Mouse (Mus musculus) adrenal gland, postnatal 4 days (tissue): Measurements from ENCODE around the gene Gm20388. TPM values are rescaled to one million over a fixed set of nuclear protein-coding genes. Genes with fewer than 3 reads are reported as not detected.

Source experiments
- DNase-seq, 2 experiments: peaks; one replicate each; pipeline ENCODE4 v3.0.0; 2021 to 2022; ENCODE audit warnings: low spot score in 2 of 2, mixed read lengths in 2 of 2
- total RNA-seq, 2 experiments: library from RNA; stranded (reverse); gene quantifications; 2 replicates each; pipeline ENCODE4 v1.2.3; 2021

Gm20388 gene
- total RNA-seq, 2 experiments from 2014 or later = 8.8 TPM; not detected in 1

GRCm38 (mm10) chr8:121971488-121972058 is 2060.9 kb downstream of the Gm20388 start:
- no peak for DNase-seq

DNA sequence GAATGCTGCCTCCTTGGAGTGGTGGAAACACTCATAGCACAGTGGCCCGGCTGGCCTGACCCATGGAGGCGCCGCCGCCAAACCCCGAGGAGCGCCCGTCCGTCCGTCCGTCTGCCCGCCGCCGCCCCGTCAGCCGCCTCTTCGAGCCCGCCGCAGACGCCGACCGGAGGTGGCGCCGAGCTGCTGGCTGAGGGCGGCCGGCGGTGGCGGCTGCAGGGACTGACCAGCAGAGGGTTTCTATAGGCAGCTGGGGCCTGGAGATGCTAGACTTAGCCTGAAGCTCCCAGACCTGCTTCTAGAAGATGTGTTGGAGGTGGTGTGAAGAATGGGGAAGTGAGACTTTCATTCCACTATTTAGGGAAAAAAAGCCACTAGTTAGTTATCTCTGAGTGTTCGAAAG is 2063.3 kb downstream of the Gm20388 start:
- DNase-seq = no peak

- no peak for DNase-seq
These were observed 2067.4 kb downstream of the Gm20388 start for GRCm38 (mm10) chr8:121977819-121978590.

DNA sequence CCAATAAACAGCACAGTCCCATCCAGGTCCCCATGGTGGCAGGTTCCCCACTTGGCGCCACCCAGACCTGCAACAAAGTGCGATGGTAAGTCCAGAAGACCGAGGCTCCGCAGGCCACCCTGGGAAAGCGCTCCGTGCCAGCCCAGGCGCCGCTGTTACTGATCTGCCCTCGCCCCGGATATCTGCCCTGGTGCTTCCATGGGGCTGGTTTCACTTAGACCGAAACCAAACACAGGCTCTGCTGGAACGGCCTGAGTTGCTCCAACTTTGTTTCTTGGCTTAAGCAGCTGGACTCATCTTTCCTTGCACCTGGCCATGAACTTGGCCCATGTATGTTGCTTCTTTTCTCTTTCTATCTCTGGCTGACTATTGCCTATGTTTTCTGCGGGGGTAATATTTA is 2068.0 kb downstream of the Gm20388 start:
- DNase-seq = no peak

DNA sequence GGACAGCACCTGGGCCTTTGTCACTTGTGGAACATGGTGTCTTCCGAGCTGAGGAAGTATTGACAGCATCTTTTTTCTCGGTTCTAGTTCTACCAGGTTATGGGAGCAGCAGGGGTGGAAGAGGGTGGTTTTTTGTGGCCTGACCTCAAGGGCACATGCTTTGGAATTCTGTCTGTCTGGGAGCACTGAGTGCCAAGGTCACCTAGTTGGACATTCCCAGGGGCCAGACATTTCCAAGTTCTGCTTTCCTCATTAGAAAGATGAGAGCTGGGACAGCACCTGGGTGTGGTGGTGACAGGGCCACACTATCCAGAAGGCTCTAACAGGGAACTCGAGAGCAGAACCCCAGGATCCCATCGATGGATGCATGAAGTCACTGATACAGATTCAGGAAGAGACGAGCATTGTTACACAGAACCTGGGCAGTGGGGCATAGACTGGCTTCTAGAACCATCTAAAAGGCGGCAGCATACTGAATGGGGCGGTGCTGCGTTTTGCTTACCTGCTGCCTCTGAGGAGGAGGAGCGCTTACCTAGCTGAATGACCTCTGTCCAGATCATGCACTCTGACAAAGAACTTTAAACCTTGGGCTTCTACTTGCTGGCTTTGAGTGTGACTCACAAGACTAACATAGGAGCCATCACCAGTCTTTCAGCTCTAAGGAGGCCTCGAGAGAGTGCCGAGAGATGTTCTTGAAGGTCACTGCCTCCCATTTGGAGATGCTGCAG is 2070.3 kb downstream of the Gm20388 start:
- DNase-seq = no peak

GRCm38 (mm10) chr8:121981520-121981895 is 2070.9 kb downstream of the Gm20388 start:
- DNase-seq = no peak

DNA sequence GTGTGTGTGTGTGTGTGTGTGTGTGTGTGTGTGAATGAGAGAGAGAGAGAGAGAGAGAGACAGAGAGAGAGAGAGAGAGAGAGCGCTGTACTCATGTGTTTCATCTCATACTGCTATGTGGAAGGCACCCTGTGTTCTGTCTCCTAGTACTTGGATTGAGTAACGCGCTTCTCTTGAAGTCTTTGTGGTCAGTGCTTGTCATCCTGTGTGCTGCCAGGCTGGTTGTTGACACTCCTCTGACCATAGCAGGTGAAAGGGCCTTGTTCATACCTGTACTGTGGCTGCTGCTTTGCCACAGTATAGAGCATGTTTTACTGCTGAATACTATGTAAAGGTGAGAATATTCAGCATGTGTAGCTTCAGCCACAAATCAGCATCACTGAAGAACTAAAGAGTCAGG is 2075.0 kb downstream of the Gm20388 start:
- DNase-seq = no peak

DNA sequence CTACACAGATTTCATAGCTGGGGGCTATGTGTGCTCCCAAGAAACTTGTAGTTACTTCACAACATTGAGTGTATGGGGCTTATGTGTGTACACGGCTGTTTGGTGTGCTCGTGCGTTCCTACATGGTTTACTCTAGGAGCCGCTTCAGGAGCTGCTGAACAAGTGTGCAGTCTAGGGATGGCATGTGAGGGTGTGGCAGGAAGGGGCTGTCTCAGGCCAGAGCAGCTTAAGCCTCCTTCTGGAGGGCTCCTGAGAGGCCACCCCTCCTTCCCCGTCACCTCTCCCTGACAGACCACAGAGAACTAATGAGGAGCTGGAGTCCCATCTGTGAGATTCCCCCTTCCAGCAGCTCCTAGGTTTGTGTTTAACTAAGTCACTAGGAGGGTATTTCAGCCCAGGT is 2077.3 kb downstream of the Gm20388 start:
- DNase-seq = no peak

DNA sequence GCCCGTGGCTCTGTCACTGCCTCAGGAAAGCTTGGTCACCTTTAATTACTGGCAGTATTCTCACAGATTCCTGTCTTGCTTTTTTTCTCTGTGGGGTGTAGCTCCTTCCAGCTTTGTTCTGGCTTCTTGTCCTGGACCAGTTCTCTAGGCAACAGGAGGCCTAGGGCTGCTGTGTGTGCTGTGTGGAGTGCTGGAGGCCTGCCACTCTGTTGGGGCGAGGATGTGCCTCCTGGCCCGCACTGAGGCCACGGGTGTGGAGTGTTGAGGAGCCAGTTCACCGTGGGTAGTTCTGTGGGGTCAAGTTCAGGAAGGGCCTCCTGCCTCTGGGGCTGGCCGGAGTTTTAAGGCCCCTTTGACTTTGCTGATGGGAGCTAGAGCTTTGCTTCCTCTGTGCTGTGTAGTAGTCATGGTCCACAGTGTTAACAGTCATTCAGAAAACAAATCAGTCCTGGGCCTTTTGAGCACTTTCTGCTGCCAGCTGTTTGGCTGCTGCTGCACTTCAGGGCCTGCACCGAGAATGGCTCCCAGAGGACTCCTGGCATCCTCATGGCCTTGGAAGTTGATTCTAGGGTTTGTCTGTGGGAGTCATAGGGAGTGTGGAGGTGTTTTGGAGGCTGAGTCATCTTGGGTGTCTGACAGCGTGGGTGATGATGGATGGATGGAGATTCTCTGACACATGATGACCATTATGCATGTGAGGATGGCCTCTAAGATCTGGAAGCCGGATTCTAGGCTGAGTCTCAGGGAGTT is 2080.0 kb downstream of the Gm20388 start:
- no peak for DNase-seq

DNA sequence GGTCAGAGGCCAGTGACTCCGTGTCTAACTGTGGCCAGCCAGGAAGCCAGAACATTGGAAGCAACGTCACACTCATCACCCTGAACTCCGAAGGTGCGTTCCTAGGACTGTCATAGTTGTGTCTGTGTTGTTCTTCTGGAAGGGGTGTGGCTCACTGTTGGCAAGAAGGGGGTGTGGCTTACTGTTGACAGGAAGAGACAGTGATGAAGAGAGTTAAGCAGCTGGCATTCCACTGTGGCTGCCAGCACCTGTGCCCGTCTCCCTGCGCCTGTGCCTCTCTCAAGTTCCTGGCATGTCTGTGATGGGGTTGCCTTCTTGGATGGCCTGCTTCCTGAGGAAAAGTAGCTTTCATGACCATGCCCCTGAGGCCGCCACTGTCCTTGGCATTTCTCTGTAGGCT is 2081.0 kb downstream of the Gm20388 start:
- DNase-seq = no peak

DNA sequence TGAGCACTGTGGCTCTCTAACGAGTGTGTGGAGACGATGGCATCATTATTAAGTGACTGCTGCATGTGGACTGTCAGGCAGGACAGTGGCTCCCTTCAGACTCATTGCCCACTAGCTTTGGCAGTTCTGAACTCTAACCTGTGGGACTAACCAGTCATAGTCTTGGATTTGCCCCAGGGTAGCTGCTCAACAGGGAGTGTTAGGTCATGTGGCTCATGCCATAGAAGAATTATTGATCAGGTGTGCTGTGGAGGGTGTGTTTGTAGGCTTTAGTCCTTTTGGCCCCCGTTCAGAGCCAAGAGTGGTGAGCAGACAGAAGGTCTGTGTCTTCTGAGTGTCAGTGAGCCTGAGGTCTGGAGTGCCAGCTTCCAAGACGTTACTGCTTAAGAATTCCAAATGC is 2082.3 kb downstream of the Gm20388 start:
- DNase-seq = no peak

GRCm38 (mm10) chr8:121995112-121995511 is 2084.5 kb downstream of the Gm20388 start:
- DNase-seq = no peak

DNA sequence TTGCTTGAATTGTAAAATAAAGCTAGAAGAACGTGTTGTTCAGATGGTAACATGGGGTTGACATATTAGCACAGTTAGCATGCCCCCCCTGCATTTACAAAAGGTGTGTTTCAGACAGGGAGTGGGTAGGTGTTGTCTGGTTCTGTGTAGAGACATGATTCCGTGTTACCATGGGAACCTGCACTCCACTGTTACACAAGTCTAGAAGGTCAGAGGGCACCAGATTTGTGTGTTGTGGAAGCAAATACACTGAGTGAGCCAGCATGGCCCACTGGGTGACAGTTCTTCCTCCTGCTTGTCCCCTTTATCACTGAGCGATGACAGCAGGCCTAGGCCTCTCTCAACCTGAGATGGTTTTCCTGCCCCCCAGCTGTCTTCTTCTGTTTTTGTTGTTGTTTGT is 2085.3 kb downstream of the Gm20388 start:
- DNase-seq = no peak

- no peak for DNase-seq
These were observed 2088.0 kb downstream of the Gm20388 start for GRCm38 (mm10) chr8:121998631-121999030.

DNA sequence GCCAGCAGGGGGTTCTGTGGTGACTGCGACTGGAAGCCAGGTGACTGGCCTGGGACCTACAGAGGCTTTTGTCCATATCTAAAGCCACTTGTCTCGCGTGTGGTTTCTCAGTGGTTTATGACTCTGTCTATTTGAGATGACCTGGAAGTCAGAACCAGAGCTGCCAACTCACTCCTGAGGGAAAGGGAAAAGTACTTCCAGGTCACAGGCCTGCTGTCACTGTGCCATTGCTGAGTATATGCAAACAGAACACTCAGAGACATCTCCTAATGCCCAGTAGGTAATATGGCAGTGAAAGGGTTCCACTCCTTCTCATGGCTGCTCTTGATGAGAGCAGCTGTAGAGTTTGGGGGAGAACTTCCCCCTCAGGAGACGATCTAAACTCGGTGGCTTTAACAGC is 2088.6 kb downstream of the Gm20388 start:
- no peak for DNase-seq

DNA sequence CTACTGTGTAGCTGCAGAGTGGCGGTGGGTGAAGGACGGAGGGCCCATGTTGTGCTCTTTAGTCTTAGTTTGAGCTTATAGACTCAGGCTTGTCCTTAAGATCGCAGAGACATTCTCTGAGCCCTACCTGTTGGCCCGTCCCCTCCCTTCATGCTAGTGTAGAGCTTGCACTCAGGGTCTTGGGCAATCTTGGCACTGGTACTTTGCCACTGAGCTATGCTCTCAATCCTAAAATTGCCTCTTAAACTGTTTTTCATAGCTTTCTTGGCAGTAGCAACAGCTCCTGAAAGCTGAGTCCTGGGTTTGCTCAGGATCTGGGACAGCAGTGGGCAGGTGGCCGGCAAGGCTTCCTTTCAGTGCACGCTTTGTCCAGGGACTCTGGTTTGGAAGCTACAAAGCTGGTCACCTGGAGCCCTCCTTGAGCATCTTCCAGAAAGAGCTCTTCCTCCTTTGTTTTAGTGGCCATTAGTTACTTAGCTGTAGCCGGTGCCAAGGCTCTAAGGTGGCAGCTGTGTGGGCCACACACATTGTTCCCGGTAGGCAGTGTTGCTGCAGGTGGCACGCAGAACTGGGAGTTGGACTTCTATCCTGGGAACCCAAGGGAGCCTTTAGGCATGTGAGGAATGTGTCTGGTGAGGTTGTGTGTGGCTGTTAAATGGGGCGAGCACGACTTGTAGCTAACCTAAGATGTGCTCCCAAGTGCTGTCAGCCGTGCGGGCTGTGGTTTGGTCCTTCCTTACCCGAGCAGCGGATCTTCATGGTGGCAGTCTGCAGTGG is 2090.9 kb downstream of the Gm20388 start:
- no peak for DNase-seq

- no peak for DNase-seq
These were observed 2093.0 kb downstream of the Gm20388 start for GRCm38 (mm10) chr8:122003646-122004045.

- DNase-seq = no peak
These were observed 2093.5 kb downstream of the Gm20388 start for GRCm38 (mm10) chr8:122004131-122004530.

- DNase-seq = no peak
These were observed 2095.0 kb downstream of the Gm20388 start for GRCm38 (mm10) chr8:122005422-122006204.
